Mouse (Mus musculus) embryonic fibroblast, embryonic 13.5 days (primary cell): Measurements from ENCODE around the gene Klrb1c.

Source experiments
- CTCF ChIP-seq: IDR thresholded peaks from 2 replicates; pipeline ENCODE4 v1.5.1; 2011; ENCODE audit warnings: mild to moderate bottlenecking, control low read depth, low read length, moderate library complexity, borderline replicate concordance; ENCODE audit not compliant: insufficient read depth
- POLR2A ChIP-seq: IDR thresholded peaks from 2 replicates; pipeline ENCODE4 v1.6.1; 2011; ENCODE audit warnings: low read depth, mild to moderate bottlenecking, control low read depth, low read length, moderate library complexity

DNA sequence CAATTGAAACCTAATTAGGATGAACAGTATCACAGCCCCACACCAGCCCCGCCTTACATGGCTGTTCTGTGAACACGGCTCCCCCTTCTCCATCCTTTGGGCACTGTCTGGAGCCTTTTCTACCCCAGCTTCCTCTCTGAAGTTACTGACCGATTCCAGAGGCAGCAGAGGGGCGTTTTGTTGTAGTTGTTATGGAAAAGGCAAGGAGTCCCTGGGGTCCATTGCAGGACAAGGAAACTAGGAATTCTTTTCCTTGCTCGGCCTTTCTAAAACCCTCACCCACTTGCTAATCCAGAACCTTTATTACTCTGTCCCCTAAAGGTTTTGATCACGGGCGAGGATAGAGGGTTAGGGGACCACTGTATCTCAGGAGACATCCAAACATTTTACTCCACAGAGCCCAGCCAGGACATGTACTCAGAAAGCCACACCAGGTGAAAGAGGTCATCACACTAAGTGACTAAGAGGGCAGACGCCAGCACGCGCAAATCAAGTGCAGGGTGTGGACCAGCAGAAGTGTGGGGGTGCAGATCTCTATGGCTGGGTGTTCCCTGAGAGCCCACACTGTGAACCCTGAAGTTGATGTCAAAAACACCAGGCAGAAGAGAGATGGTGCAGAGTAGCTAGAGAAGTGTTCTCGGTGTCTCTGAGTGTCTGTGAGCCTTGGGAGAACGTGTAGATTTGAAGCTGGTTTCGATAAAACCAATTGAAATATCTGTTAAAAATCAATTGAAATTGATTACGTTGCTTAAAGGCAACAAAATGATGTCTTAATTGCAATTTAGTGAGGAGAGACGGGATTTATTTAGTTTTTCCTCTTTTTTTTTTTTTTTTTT is 9.1 kb upstream of the Klrb1c start:
- TF ChIP-seq CTCF (no peak), POLR2A (no peak)
